In genomic region chr12:94190620-94191081, GRCm38 (mm10) we compare ENCODE assay signal across 8 mouse cellular contexts.
DNase-seq lines count a peak whose midpoint lies in the region; ATAC-seq and TF ChIP-seq lines count a peak whose summit lies in the region.

No protein-coding gene starts in this region.

- H3K27ac ChIP-seq in heart, embryonic 12.5 days (ENCODE audit: poor library complexity, severe bottlenecking), result no peak overlapping the region
- H3K27ac ChIP-seq in kidney, embryonic 15.5 days, result no peak overlapping the region

- no peak overlapping the region for H3K4me3 ChIP-seq in heart, embryonic 12.5 days
- H3K4me3 ChIP-seq in kidney, embryonic 15.5 days (replicated peaks), result no peak overlapping the region

- H3K9ac ChIP-seq in heart, embryonic 12.5 days, result no peak overlapping the region
- H3K9ac ChIP-seq in kidney, embryonic 15.5 days, result no peak overlapping the region

- peak; percentile 31 to 47 for DNase-seq in cerebellum, postnatal 14 days
- DNase-seq in cerebellum, adult 8-10 months, result no peak
- DNase-seq in brain, embryonic 14.5 days (ENCODE audit: low read depth), result peak; percentile 50
- peak; percentile 66 for DNase-seq in lung, postnatal 36 days
- DNase-seq in B cell, adult 2 months, result no peak

- no peaks in the 10 kb centered on the region for H3K9me3 ChIP-seq in heart, embryonic 12.5 days (replicated peaks)
- H3K9me3 ChIP-seq in kidney, embryonic 15.5 days (replicated peaks), result no peaks in the 10 kb centered on the region

- H3K4me2 ChIP-seq in heart, embryonic 12.5 days, result no peak overlapping the region
- H3K4me2 ChIP-seq in kidney, embryonic 15.5 days, result no peak overlapping the region

- 0 out of 2 replicates have a peak, but pooled peaks cover 4% of the 10 kb centered on the region for H3K4me1 ChIP-seq in heart, embryonic 12.5 days (replicated peaks)
- 0 out of 2 replicates have a peak, but pooled peaks cover 3% of the 10 kb centered on the region for H3K4me1 ChIP-seq in kidney, embryonic 15.5 days

- TF ChIP-seq POLR2A in brain, embryonic 14.5 days (IDR thresholded peaks at IDR 0.05; ENCODE audit: borderline replicate concordance, extremely low read depth, insufficient read depth, insufficient read length, poor library complexity, severe bottlenecking), result no peak

- no peaks in the 10 kb centered on the region for H3K27me3 ChIP-seq in heart, embryonic 12.5 days (replicated peaks)
- H3K27me3 ChIP-seq in kidney, embryonic 15.5 days, result no peaks in the 10 kb centered on the region

- 73% methylated on average over 4 of the region's 4 CpGs for WGBS in heart, embryonic 12.5 days
- WGBS in kidney, embryonic 15.5 days, result 72% methylated on average over 4 of the region's 4 CpGs

- TF ChIP-seq CTCF in brain, embryonic 14.5 days (IDR thresholded peaks at IDR 0.05; ENCODE audit: borderline replicate concordance, extremely low read depth, insufficient read depth, insufficient read length), result no peak

- ATAC-seq in heart, embryonic 12.5 days (ENCODE audit: insufficient number of reproducible peaks, low FRiP score), result peak; percentile 68
- ATAC-seq in kidney, embryonic 15.5 days (replicated peaks; ENCODE audit: low FRiP score), result peak; percentile 78
- no peak for ATAC-seq in granulocyte monocyte progenitor cell, adult 5-6 weeks (replicated peaks; ENCODE audit: poor library complexity, severe bottlenecking)

- H3K36me3 ChIP-seq in heart, embryonic 12.5 days, result no peaks in the 10 kb centered on the region
- H3K36me3 ChIP-seq in kidney, embryonic 15.5 days, result no peaks in the 10 kb centered on the region

Comparison
In these comparisons a context has a peak if more than half of its experiments do, and no peak if none do; other contexts are left out.
1. DNase-seq: peak in cerebellum, postnatal 14 days (2 of 2), brain, embryonic 14.5 days (single experiment) and lung, postnatal 36 days (single experiment); none in cerebellum, adult 8-10 months (single experiment) and B cell, adult 2 months (0 of 2).